Mouse (Mus musculus): ENCODE results near the gene Wdfy1. TPM values are rescaled to one million over a fixed set of nuclear protein-coding genes. Genes with fewer than 3 reads are reported as not detected.
A peak's percentile ranks its signal among the peaks of the same experiment; 100 is the strongest.

The Wdfy1 gene
- polyA plus RNA-seq, 1 experiment from 2014 or later: 24.5 TPM

GRCm38 (mm10) chr1:79764031-79764430 lies 11.9 kb downstream of the Wdfy1 start:
- Histone ChIP-seq H3K9me3 (replicated peaks; ENCODE audit: control insufficient read depth, low read length) (no peaks in the 10 kb centered on the region), H3K4me3 (ENCODE audit: low read depth, low read length) (no peak overlapping the region), H3K36me3 (ENCODE audit: control insufficient read depth, insufficient read depth, low read length) (no peaks in the 10 kb centered on the region), H3K4me1 (ENCODE audit: control insufficient read depth, insufficient read depth, low read length) (peaks cover 8% of the 10 kb centered on the region; the same call in 1 of the 2 replicates), H3K4me2 (no peak overlapping the region), H3K27ac (ENCODE audit: low read depth, low read length) (no peak overlapping the region), H3K27me3 (ENCODE audit: control insufficient read depth, insufficient read depth, low read length) (no peaks in the 10 kb centered on the region), H3K9ac (ENCODE audit: low read depth, low read length) (no peak overlapping the region)
- no peak for ATAC-seq (replicated peaks; ENCODE audit: insufficient number of reproducible peaks, low FRiP score, low TSS enrichment)
- WGBS (ENCODE audit: insufficient replicate concordance): 68% methylated on average over 2 of the region's 2 CpGs

DNA sequence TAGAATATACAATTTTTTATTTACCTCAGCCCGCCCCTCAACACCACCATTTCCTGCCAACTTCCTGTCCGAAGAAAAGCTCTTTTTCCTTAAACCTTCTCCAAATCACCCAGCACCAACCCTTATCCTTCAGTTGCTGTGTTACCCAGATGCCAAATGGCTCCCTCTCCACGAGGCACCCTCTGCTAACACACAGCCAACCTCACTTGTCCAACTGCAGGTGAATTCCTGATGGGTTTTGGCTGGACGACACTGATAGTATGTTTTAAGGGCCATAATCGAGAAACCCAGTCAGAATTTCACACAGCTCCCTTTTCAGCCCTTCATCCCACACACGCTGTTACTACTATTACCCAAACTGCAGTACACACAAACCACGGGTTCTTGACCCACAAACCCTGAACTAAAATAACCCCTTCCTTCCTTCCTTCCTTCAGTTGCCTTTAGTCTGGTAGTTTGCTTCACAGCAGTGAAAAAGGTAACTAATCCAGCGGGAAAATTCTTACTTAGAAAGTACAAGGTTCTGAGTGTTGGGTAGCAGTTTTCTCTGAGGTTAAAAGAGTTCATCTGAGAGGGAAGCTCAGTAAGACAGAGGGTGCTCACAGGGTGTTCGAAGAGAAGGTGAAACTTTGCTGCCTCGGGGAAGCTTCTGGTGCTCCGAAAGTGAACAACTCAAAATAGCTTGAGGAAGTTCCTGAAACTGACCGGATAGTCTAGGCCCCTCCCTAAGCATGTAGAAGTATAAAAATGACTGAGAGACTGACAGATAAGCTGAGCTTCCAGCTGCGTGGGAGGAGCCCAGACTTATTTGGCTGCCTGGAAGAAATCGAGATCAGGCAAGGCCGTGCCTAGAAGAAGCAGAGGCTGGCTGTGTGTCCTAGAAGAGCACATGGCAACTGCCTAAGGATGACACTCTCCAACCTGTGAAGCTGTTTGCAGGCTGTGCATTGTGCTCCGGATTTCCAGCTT lies 13.4 kb downstream of the Wdfy1 start:
- Histone ChIP-seq H3K36me3 (ENCODE audit: control insufficient read depth, insufficient read depth, low read length) (no peaks in the 10 kb centered on the region), H3K27me3 (ENCODE audit: control insufficient read depth, insufficient read depth, low read length) (no peaks in the 10 kb centered on the region), H3K27ac (ENCODE audit: low read depth, low read length) (no peak overlapping the region), H3K4me3 (ENCODE audit: low read depth, low read length) (peak overlapping the region; percentile 87), H3K4me2 (peak overlapping the region; percentile 96), H3K4me1 (ENCODE audit: control insufficient read depth, insufficient read depth, low read length) (peaks cover 8% of the 10 kb centered on the region; the same call in 1 of the 2 replicates), H3K9ac (ENCODE audit: low read depth, low read length) (no peak overlapping the region), H3K9me3 (replicated peaks; ENCODE audit: control insufficient read depth, low read length) (no peaks in the 10 kb centered on the region)
- WGBS (ENCODE audit: insufficient replicate concordance): 51% methylated on average over 16 of the region's 16 CpGs
- ATAC-seq (replicated peaks; ENCODE audit: insufficient number of reproducible peaks, low FRiP score, low TSS enrichment): no peak

DNA sequence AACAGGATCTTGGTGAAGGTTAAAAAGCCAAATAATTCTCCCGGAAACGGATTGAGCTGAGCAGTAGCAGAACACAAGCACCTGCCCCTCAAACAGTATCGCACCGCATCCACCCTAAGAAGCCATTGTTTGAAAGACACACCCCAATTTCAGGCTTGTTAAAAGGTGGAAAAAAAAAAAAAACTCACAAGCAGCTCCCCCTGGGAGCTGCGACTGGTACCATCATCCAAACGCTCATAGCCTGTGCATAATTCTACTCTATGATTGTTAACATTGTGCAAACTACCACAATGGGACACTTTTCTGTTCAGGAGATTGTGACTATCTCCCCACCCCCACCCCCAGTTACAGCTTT lies 14.0 kb downstream of the Wdfy1 start:
- no peaks in the 10 kb centered on the region for H3K9me3 ChIP-seq (replicated peaks; ENCODE audit: control insufficient read depth, low read length)
- no peaks in the 10 kb centered on the region for H3K27me3 ChIP-seq (ENCODE audit: control insufficient read depth, insufficient read depth, low read length)
- H3K4me1 ChIP-seq (ENCODE audit: control insufficient read depth, insufficient read depth, low read length): peaks cover 12% of the 10 kb centered on the region; the same call in 1 of the 2 replicates
- ATAC-seq (replicated peaks; ENCODE audit: insufficient number of reproducible peaks, low FRiP score, low TSS enrichment): peak; percentile 20; the same call in 1 of the 2 replicates
- peak overlapping the region; percentile 87 for H3K4me3 ChIP-seq (ENCODE audit: low read depth, low read length)
- peak overlapping the region; percentile 96 for H3K4me2 ChIP-seq
- WGBS (ENCODE audit: insufficient replicate concordance): 0% methylated on average over 6 of the region's 6 CpGs
- H3K36me3 ChIP-seq (ENCODE audit: control insufficient read depth, insufficient read depth, low read length): no peaks in the 10 kb centered on the region
- no peak overlapping the region for H3K9ac ChIP-seq (ENCODE audit: low read depth, low read length)
- no peak overlapping the region for H3K27ac ChIP-seq (ENCODE audit: low read depth, low read length)

DNA sequence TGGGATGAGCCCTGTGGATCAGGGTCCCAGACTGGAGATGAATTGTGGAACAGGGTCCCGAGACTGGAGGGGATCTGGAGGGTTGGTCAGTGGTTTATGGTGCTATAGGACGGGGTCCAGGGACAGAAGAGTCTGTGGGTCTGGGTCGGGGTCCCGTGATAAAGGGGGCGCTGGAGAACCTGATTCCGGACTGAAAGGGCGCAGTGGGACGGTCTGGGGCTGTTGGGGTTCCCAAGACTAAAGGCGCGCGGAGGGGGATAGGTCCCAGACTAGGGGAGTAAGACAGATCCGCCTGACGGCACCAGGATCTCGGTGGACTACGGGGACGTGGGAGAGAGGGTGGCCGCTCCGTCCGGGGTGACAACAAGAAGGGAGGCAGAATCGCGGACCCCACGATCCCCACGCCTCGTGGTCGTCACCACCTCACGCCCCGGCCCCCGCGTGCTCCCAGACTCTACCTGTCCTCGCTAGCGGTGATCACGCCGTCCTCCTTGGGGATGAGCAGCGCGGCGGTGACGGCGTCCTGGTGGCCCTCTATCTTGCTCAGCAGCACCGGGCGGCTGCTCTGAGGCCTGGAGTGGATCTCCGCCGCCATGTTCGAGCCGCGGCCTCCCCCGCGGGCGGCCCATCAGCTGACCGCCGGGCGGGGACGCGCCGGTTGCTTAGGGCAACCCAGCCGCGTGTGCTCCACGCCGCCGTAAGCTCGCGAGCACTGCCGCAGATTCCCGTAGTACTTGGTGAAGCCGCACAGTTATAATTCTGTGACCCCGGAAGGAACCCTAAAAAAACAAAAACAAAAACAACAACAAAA lies 14.6 kb downstream of the Wdfy1 start:
- WGBS (ENCODE audit: insufficient replicate concordance): under 1% methylated on average over 63 of the region's 65 CpGs
- no peak overlapping the region for H3K27ac ChIP-seq (ENCODE audit: low read depth, low read length)

DNA sequence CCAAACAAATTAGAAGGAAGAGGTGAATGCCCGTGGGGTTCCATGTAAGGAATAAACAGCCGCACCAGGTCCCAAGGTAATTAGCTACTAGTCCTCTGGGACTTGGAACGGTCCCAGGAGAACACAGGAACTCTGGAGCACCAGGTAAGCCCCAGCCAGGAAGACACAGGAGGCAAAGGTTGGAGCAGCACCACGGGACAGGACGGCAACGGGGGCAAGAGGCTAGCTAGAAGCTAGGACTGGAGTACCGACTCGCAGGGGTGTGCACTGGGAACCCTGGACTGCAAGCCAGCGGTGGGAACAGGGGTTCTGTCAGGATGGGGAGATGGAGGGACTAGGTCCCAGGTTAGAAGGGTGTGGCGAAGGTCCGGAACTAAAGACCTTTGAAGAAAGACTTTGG lies 15.3 kb downstream of the Wdfy1 start:
- H3K9me3 ChIP-seq (replicated peaks; ENCODE audit: control insufficient read depth, low read length): no peaks in the 10 kb centered on the region
- peak overlapping the region; percentile 87 for H3K4me3 ChIP-seq (ENCODE audit: low read depth, low read length)
- peak overlapping the region; percentile 94 for H3K9ac ChIP-seq (ENCODE audit: low read depth, low read length)
- H3K4me2 ChIP-seq: peak overlapping the region; percentile 96
- H3K27ac ChIP-seq (ENCODE audit: low read depth, low read length): no peak overlapping the region
- no peaks in the 10 kb centered on the region for H3K27me3 ChIP-seq (ENCODE audit: control insufficient read depth, insufficient read depth, low read length)
- 9% methylated on average over 11 of the region's 11 CpGs for WGBS (ENCODE audit: insufficient replicate concordance)
- ATAC-seq (replicated peaks; ENCODE audit: insufficient number of reproducible peaks, low FRiP score, low TSS enrichment): 0 out of 2 replicates have a peak, but pooled peaks have one; percentile 6
- H3K4me1 ChIP-seq (ENCODE audit: control insufficient read depth, insufficient read depth, low read length): peaks cover 14% of the 10 kb centered on the region; the same call in 1 of the 2 replicates
- no peaks in the 10 kb centered on the region for H3K36me3 ChIP-seq (ENCODE audit: control insufficient read depth, insufficient read depth, low read length)

More for the DNA sequence above, 14.6 kb downstream of the Wdfy1 start:
- Histone ChIP-seq H3K36me3 (ENCODE audit: control insufficient read depth, insufficient read depth, low read length) (no peaks in the 10 kb centered on the region), H3K9ac (ENCODE audit: low read depth, low read length) (peak overlapping the region; percentile 94), H3K27me3 (ENCODE audit: control insufficient read depth, insufficient read depth, low read length) (no peaks in the 10 kb centered on the region), H3K4me3 (ENCODE audit: low read depth, low read length) (peak overlapping the region; percentile 87), H3K4me1 (ENCODE audit: control insufficient read depth, insufficient read depth, low read length) (peaks cover 14% of the 10 kb centered on the region; the same call in 1 of the 2 replicates), H3K4me2 (peak overlapping the region; percentile 96), H3K9me3 (replicated peaks; ENCODE audit: control insufficient read depth, low read length) (no peaks in the 10 kb centered on the region)
- ATAC-seq (replicated peaks; ENCODE audit: insufficient number of reproducible peaks, low FRiP score, low TSS enrichment): peak; percentile 93

DNA sequence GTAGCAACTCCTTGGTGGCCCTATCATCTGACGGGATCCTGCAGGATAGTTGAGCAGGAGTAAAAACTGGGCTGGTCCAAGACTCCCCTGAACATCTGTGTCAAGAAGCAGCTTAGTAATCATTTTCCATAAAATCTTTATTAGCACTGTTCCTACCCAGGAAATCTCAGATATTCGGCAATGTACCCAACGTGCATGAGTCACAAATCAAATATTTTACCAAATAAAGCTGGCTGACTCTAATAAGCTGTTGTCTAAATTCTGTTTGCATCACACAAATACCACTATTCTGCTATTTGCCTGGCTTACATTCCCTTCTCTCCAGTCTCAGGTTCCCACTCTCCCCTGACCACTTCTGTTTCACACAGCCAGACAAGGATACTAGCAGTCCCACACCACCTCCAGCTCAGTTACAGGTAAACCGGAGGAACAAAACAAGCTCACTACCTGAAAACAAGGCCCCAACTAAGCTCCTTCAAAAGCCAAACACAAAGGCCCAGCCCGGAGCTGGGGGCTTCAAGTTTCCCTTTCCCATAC lies 16.4 kb downstream of the Wdfy1 start:
- H3K4me2 ChIP-seq: no peak overlapping the region
- no peak overlapping the region for H3K27ac ChIP-seq (ENCODE audit: low read depth, low read length)
- no peaks in the 10 kb centered on the region for H3K27me3 ChIP-seq (ENCODE audit: control insufficient read depth, insufficient read depth, low read length)
- H3K4me3 ChIP-seq (ENCODE audit: low read depth, low read length): no peak overlapping the region
- H3K4me1 ChIP-seq (ENCODE audit: control insufficient read depth, insufficient read depth, low read length): peaks cover 14% of the 10 kb centered on the region; the same call in 1 of the 2 replicates
- no peak overlapping the region for H3K9ac ChIP-seq (ENCODE audit: low read depth, low read length)
- ATAC-seq (replicated peaks; ENCODE audit: insufficient number of reproducible peaks, low FRiP score, low TSS enrichment): no peak
- H3K36me3 ChIP-seq (ENCODE audit: control insufficient read depth, insufficient read depth, low read length): no peaks in the 10 kb centered on the region
- no peaks in the 10 kb centered on the region for H3K9me3 ChIP-seq (replicated peaks; ENCODE audit: control insufficient read depth, low read length)
- WGBS (ENCODE audit: insufficient replicate concordance): 78% methylated on average over 5 of the region's 5 CpGs

- no peak overlapping the region for H3K27ac ChIP-seq (ENCODE audit: low read depth, low read length)
- H3K4me2 ChIP-seq: no peak overlapping the region
- no peak overlapping the region for H3K9ac ChIP-seq (ENCODE audit: low read depth, low read length)
- peaks cover 14% of the 10 kb centered on the region; the same call in 1 of the 2 replicates for H3K4me1 ChIP-seq (ENCODE audit: control insufficient read depth, insufficient read depth, low read length)
- 70% methylated on average over 2 of the region's 2 CpGs for WGBS (ENCODE audit: insufficient replicate concordance)
- no peak for ATAC-seq (replicated peaks; ENCODE audit: insufficient number of reproducible peaks, low FRiP score, low TSS enrichment)
- H3K4me3 ChIP-seq (ENCODE audit: low read depth, low read length): no peak overlapping the region
- H3K9me3 ChIP-seq (replicated peaks; ENCODE audit: control insufficient read depth, low read length): no peaks in the 10 kb centered on the region
- no peaks in the 10 kb centered on the region for H3K36me3 ChIP-seq (ENCODE audit: control insufficient read depth, insufficient read depth, low read length)
- H3K27me3 ChIP-seq (ENCODE audit: control insufficient read depth, insufficient read depth, low read length): no peaks in the 10 kb centered on the region
Observed at GRCm38 (mm10) chr1:79759006-79759405, 16.9 kb downstream of the Wdfy1 start.

GRCm38 (mm10) chr1:79757597-79757996 lies 18.3 kb downstream of the Wdfy1 start:
- WGBS (ENCODE audit: insufficient replicate concordance): 76% methylated on average over 4 of the region's 4 CpGs
- Histone ChIP-seq H3K9me3 (replicated peaks; ENCODE audit: control insufficient read depth, low read length) (no peaks in the 10 kb centered on the region), H3K4me2 (no peak overlapping the region), H3K4me1 (ENCODE audit: control insufficient read depth, insufficient read depth, low read length) (peaks cover 14% of the 10 kb centered on the region; the same call in 1 of the 2 replicates), H3K27me3 (ENCODE audit: control insufficient read depth, insufficient read depth, low read length) (no peaks in the 10 kb centered on the region), H3K27ac (ENCODE audit: low read depth, low read length) (peak overlapping the region; percentile 35; the same call in 1 of the 2 replicates), H3K9ac (ENCODE audit: low read depth, low read length) (no peak overlapping the region), H3K36me3 (ENCODE audit: control insufficient read depth, insufficient read depth, low read length) (no peaks in the 10 kb centered on the region), H3K4me3 (ENCODE audit: low read depth, low read length) (no peak overlapping the region)
- no peak for ATAC-seq (replicated peaks; ENCODE audit: insufficient number of reproducible peaks, low FRiP score, low TSS enrichment)

Measured in heart, embryonic 11.5 days (tissue).